Mouse (Mus musculus) effector memory CD4-positive, alpha-beta T cell, adult 7 months (primary cell): Measurements from ENCODE around the gene Zcchc14. TPM values are rescaled to one million over a fixed set of nuclear protein-coding genes. Genes with fewer than 3 reads are reported as not detected.

Experiments used
- polyA plus RNA-seq: library from polyadenylated mRNA; unstranded; fragments of 100-300 nt; shearing (Covaris generic); gene quantifications from one replicate; pipeline ENCODE4 v1.2.1, GENCODE M21; 2017

Gene Zcchc14
- polyA plus RNA-seq, result 0.98 TPM

GRCm38 (mm10) chr8:121652774-121653323 lies at the start of gene Zcchc14:
Gene Zcchc14 (minus strand): TSS chr8:121652901.

GRCm38 (mm10) chr8:121590203-121591177 lies 62.2 kb downstream of the Zcchc14 start, which contains the start of gene Map1lc3b:
Gene Map1lc3b (plus strand): TSS chr8:121590361.

GRCm38 (mm10) chr8:121578676-121579451 lies 73.8 kb downstream of the Zcchc14 start, which contains the start of gene Fbxo31:
Gene Fbxo31 (minus strand): TSS chr8:121578806.

Other genes starting within 250 kb of the Zcchc14 start
- gene 1700018B08Rik, start 108.6 kb downstream of the Zcchc14 start, polyA plus RNA-seq, result not detected
- gene Fbxo31, start 74.1 kb downstream of the Zcchc14 start, polyA plus RNA-seq, result 26.7 TPM
- 368 TPM for gene Map1lc3b, start 62.5 kb downstream of the Zcchc14 start, polyA plus RNA-seq
- gene Jph3, start 76.7 kb upstream of the Zcchc14 start, polyA plus RNA-seq, result 0.56 TPM
- gene Klhdc4, start 176.7 kb upstream of the Zcchc14 start, polyA plus RNA-seq, result 42.4 TPM